Mouse (Mus musculus) forebrain, postnatal 0 days (tissue): ENCODE data around the gene Evc2. TPM values are rescaled to one million over a fixed set of nuclear protein-coding genes. Genes with fewer than 3 reads are reported as not detected.
A peak's percentile ranks its signal among the peaks of the same experiment; 100 is the strongest.

Experiments used
- ATAC-seq: fragments of 200-750 bp; cut with Nextera tagmentation; 2 replicates; pipeline ENCODE4 v1.8.0; 2017; ENCODE audit warnings: mild to moderate bottlenecking, moderate library complexity
- DNase-seq: peaks from one replicate; pipeline ENCODE4 v3.0.0-alpha.2; 2015
- H3K27ac ChIP-seq: fragments of 300-500 bp; sonication (generic); 2 replicates; pipeline ENCODE4 v1.5.1; 2014; ENCODE audit warnings: low read depth, mild to moderate bottlenecking, antibody characterized with exemption, low read length, moderate library complexity, mixed read lengths
- H3K27me3 ChIP-seq: fragments of 300-500 bp; sonication (generic); 2 replicates; pipeline ENCODE4 v1.6.1; 2014; ENCODE audit warnings: mild to moderate bottlenecking, low read length, mixed read lengths; ENCODE audit not compliant: insufficient read depth
- H3K36me3 ChIP-seq: fragments of 300-500 bp; sonication (generic); 2 replicates; pipeline ENCODE4 v1.6.1; 2014; ENCODE audit warnings: mild to moderate bottlenecking, moderate library complexity; ENCODE audit not compliant: insufficient read depth
- H3K4me1 ChIP-seq: fragments of 300-500 bp; sonication (generic); 2 replicates; pipeline ENCODE4 v1.6.1; 2014; ENCODE audit warnings: antibody characterized with exemption; ENCODE audit not compliant: insufficient read depth
- H3K4me2 ChIP-seq: fragments of 300-500 bp; sonication (generic); 2 replicates; pipeline ENCODE4 v1.6.1; 2014; ENCODE audit warnings: low read depth, mild to moderate bottlenecking, moderate library complexity
- H3K4me3 ChIP-seq: fragments of 300-500 bp; sonication (generic); 2 replicates; pipeline ENCODE4 v1.5.1; 2014; ENCODE audit warnings: low read depth, low read length, mixed read lengths
- H3K9ac ChIP-seq: fragments of 300-500 bp; sonication (generic); 2 replicates; pipeline ENCODE4 v1.6.1; 2014; ENCODE audit warnings: mild to moderate bottlenecking
- H3K9me3 ChIP-seq: fragments of 300-500 bp; sonication (generic); 2 replicates; pipeline ENCODE4 v1.6.1; 2016; ENCODE audit warnings: low read length
- CTCF ChIP-seq: sonication (generic); IDR thresholded peaks from 2 replicates; pipeline ENCODE4 v1.5.1; 2016; ENCODE audit warnings: antibody characterized with exemption, control low read depth, low read depth
- WGBS: fragments of 180-500 bp; shearing (Covaris S2); extraction: QIAGEN DNeasy Blood & Tissue Kit; methylation state at CpG from one replicate; pipeline ENCODE4 v1.1.7; 2014; 5-methylcytosine and 5-hydroxymethylcytosine counted together
- polyA plus RNA-seq: library from polyadenylated mRNA; unstranded; fragments of >200 nt; fragmentation: Nextera tagmentation; extraction: Ambion mirVana; gene quantifications from 2 replicates; pipeline ENCODE4 v1.2.1, GENCODE M21; 2015
- total RNA-seq: library from RNA; depleted of rRNA; stranded (reverse); fragments of >200 nt; gene quantifications from 2 replicates; pipeline ENCODE4 v1.2.3, GENCODE M21; 2014

Gene Evc2
- total and polyA plus RNA-seq, 2 experiments from 2014 or later: 2.8 to 4.8 TPM

GRCm38 (mm10) chr5:37335061-37335460 lies 3.2 kb upstream of the Evc2 start:
- no peaks in the 10 kb centered on the region for H3K27me3 ChIP-seq
- no peak for TF ChIP-seq CTCF
- no peaks in the 10 kb centered on the region for H3K36me3 ChIP-seq
- no peak for DNase-seq
- H3K27ac ChIP-seq: no peak overlapping the region
- no peak overlapping the region for H3K4me3 ChIP-seq
- ATAC-seq: no peak
- H3K4me2 ChIP-seq: no peak overlapping the region
- 66% methylated on average over 3 of the region's 3 CpGs for whole genome bisulfite sequencing
- no peak overlapping the region for H3K9ac ChIP-seq
- no peaks in the 10 kb centered on the region for H3K4me1 ChIP-seq
- H3K9me3 ChIP-seq: no peaks in the 10 kb centered on the region

- no peaks in the 10 kb centered on the region for H3K4me1 ChIP-seq
- peak; percentile 69 for DNase-seq
- peak within 1 kb of the TSS; percentile 58 for H3K4me3 ChIP-seq
- peak; percentile 25; the same call in 1 of the 2 replicates for TF ChIP-seq CTCF
- H3K27me3 ChIP-seq: no peaks in the 10 kb centered on the region
- peak within 1 kb of the TSS; percentile 53 for H3K9ac ChIP-seq
- H3K4me2 ChIP-seq: peak within 1 kb of the TSS; percentile 99
- under 1% methylated on average over 48 of the region's 48 CpGs for WGBS
- ATAC-seq: peak; percentile 58
- no peaks in the 10 kb centered on the region for H3K36me3 ChIP-seq
- H3K9me3 ChIP-seq: no peaks in the 10 kb centered on the region
- H3K27ac ChIP-seq: no peak within 1 kb of the TSS
These were observed 1.7 kb upstream of the Evc2 start, which contains the start of gene Evc for GRCm38 (mm10) chr5:37336485-37337105. TSS of gene Evc (minus strand) at chr5:37336894.

- peak overlapping the region; percentile 48; the same call in 1 of the 2 replicates for H3K4me3 ChIP-seq
- H3K36me3 ChIP-seq: no peaks in the 10 kb centered on the region
- DNase-seq (no peak), ATAC-seq (no peak)
- 70% methylated on average over 3 of the region's 3 CpGs for WGBS
- H3K4me1 ChIP-seq: no peaks in the 10 kb centered on the region
- H3K9ac ChIP-seq: no peak overlapping the region
- H3K27me3 ChIP-seq: no peaks in the 10 kb centered on the region
- H3K27ac ChIP-seq: no peak overlapping the region
- peak overlapping the region; percentile 91 for H3K4me2 ChIP-seq
- TF ChIP-seq CTCF: no peak
- no peaks in the 10 kb centered on the region for H3K9me3 ChIP-seq
These were observed 603 bp upstream of the Evc2 start for GRCm38 (mm10) chr5:37337696-37338095.

- no peak for TF ChIP-seq CTCF
- DNase-seq: no peak
- no peak for ATAC-seq
- no peaks in the 10 kb centered on the region for H3K27me3 ChIP-seq
- H3K4me3 ChIP-seq: no peak overlapping the region
- no peak overlapping the region for H3K27ac ChIP-seq
- no peak overlapping the region for H3K9ac ChIP-seq
- no peaks in the 10 kb centered on the region for H3K4me1 ChIP-seq
- WGBS: 86% methylated on average over 2 of the region's 2 CpGs
- H3K36me3 ChIP-seq: no peaks in the 10 kb centered on the region
- no peaks in the 10 kb centered on the region for H3K9me3 ChIP-seq
- no peak overlapping the region for H3K4me2 ChIP-seq
These were observed 5.7 kb downstream of the Evc2 start for GRCm38 (mm10) chr5:37343962-37344361.

GRCm38 (mm10) chr5:37351791-37352190 lies 13.5 kb downstream of the Evc2 start:
- H3K4me2 ChIP-seq: no peak overlapping the region
- ATAC-seq (no peak), DNase-seq (no peak)
- no peaks in the 10 kb centered on the region for H3K9me3 ChIP-seq
- H3K4me3 ChIP-seq: no peak overlapping the region
- no peak overlapping the region for H3K27ac ChIP-seq
- H3K9ac ChIP-seq: no peak overlapping the region
- no peaks in the 10 kb centered on the region for H3K27me3 ChIP-seq
- no peak for TF ChIP-seq CTCF
- no peaks in the 10 kb centered on the region for H3K4me1 ChIP-seq
- H3K36me3 ChIP-seq: no peaks in the 10 kb centered on the region
- WGBS: 96% methylated on average over 2 of the region's 2 CpGs

GRCm38 (mm10) chr5:37354385-37354784 lies 16.1 kb downstream of the Evc2 start:
- no peak for ATAC-seq
- no peak overlapping the region for H3K27ac ChIP-seq
- no peak overlapping the region for H3K9ac ChIP-seq
- H3K4me3 ChIP-seq: no peak overlapping the region
- no peaks in the 10 kb centered on the region for H3K36me3 ChIP-seq
- H3K27me3 ChIP-seq: no peaks in the 10 kb centered on the region
- H3K9me3 ChIP-seq: no peaks in the 10 kb centered on the region
- 91% methylated on average over 4 of the region's 4 CpGs for WGBS
- DNase-seq: no peak
- peak; percentile 54 for TF ChIP-seq CTCF
- no peaks in the 10 kb centered on the region for H3K4me1 ChIP-seq
- no peak overlapping the region for H3K4me2 ChIP-seq

GRCm38 (mm10) chr5:37356027-37356426 lies 17.7 kb downstream of the Evc2 start:
- no peak for TF ChIP-seq CTCF
- Histone ChIP-seq H3K27ac (no peak overlapping the region), H3K9ac (no peak overlapping the region), H3K9me3 (no peaks in the 10 kb centered on the region), H3K27me3 (no peaks in the 10 kb centered on the region), H3K4me2 (no peak overlapping the region), H3K4me1 (no peaks in the 10 kb centered on the region), H3K36me3 (no peaks in the 10 kb centered on the region), H3K4me3 (no peak overlapping the region)
- WGBS: 30% methylated on average over 8 of the region's 8 CpGs
- peak; percentile 59; the same call in 1 of the 2 replicates for ATAC-seq
- DNase-seq: no peak
